Mouse (Mus musculus): Measurements from ENCODE around the gene Hlx. TPM values are rescaled to one million over a fixed set of nuclear protein-coding genes. Genes with fewer than 3 reads are reported as not detected.

The Hlx gene
- polyA plus RNA-seq, 1 experiment: 34.7 TPM

- no peak overlapping the region for H3ac ChIP-seq (ENCODE audit: control insufficient read depth, insufficient read length, low read depth)
- no peaks in the 10 kb centered on the region for H3K79me2 ChIP-seq (ENCODE audit: control insufficient read depth, insufficient read depth)
- TF ChIP-seq FOSL1 (IDR thresholded peaks at IDR 0.05; ENCODE audit: insufficient read depth, low read length, poor library complexity, severe bottlenecking) (no peak), MYOD1 (IDR thresholded peaks at IDR 0.05; ENCODE audit: control insufficient read depth, insufficient read length, low read depth) (no peak), USF1 (IDR thresholded peaks at IDR 0.05; ENCODE audit: low read depth) (no peak), CEBPB (IDR thresholded peaks at IDR 0.05; ENCODE audit: low read depth) (no peak), CTCF (IDR thresholded peaks at IDR 0.05; ENCODE audit: control insufficient read depth, insufficient read depth, insufficient read length) (no peak), MAX (IDR thresholded peaks at IDR 0.05) (no peak), MYOG (IDR thresholded peaks at IDR 0.05; ENCODE audit: control insufficient read depth, extremely low read depth, insufficient read length) (no peak)
- no peak overlapping the region for H3K4me3 ChIP-seq (ENCODE audit: insufficient read depth, poor library complexity, severe bottlenecking)
- no peaks in the 10 kb centered on the region for H3K79me3 ChIP-seq (ENCODE audit: low read depth)
- H3K27me3 ChIP-seq (ENCODE audit: control insufficient read depth, insufficient read depth, insufficient read length): no peaks in the 10 kb centered on the region
- no peaks in the 10 kb centered on the region for H3K36me3 ChIP-seq (ENCODE audit: control insufficient read depth, insufficient read depth)
These were observed 16.3 kb downstream of the Hlx start for GRCm38 (mm10) chr1:184716117-184716516.

- H3K4me3 ChIP-seq (ENCODE audit: insufficient read depth, poor library complexity, severe bottlenecking): no peak overlapping the region
- no peak overlapping the region for H3ac ChIP-seq (ENCODE audit: control insufficient read depth, insufficient read length, low read depth)
- no peaks in the 10 kb centered on the region for H3K79me2 ChIP-seq (ENCODE audit: control insufficient read depth, insufficient read depth)
- TF ChIP-seq FOSL1 (IDR thresholded peaks at IDR 0.05; ENCODE audit: insufficient read depth, low read length, poor library complexity, severe bottlenecking) (no peak), CEBPB (IDR thresholded peaks at IDR 0.05; ENCODE audit: low read depth) (no peak), MYOD1 (IDR thresholded peaks at IDR 0.05; ENCODE audit: control insufficient read depth, insufficient read length, low read depth) (no peak), MYOG (IDR thresholded peaks at IDR 0.05; ENCODE audit: control insufficient read depth, extremely low read depth, insufficient read length) (no peak), MAX (IDR thresholded peaks at IDR 0.05) (no peak), USF1 (IDR thresholded peaks at IDR 0.05; ENCODE audit: low read depth) (no peak), CTCF (IDR thresholded peaks at IDR 0.05; ENCODE audit: control insufficient read depth, insufficient read depth, insufficient read length) (no peak)
- no peaks in the 10 kb centered on the region for H3K27me3 ChIP-seq (ENCODE audit: control insufficient read depth, insufficient read depth, insufficient read length)
- H3K36me3 ChIP-seq (ENCODE audit: control insufficient read depth, insufficient read depth): no peaks in the 10 kb centered on the region
- H3K79me3 ChIP-seq (ENCODE audit: low read depth): no peaks in the 10 kb centered on the region
These were observed 16.7 kb downstream of the Hlx start for GRCm38 (mm10) chr1:184715693-184716092.

GRCm38 (mm10) chr1:184714515-184714914 is 17.9 kb downstream of the Hlx start:
- TF ChIP-seq MAX (IDR thresholded peaks at IDR 0.05) (no peak), CEBPB (IDR thresholded peaks at IDR 0.05; ENCODE audit: low read depth) (no peak), CTCF (IDR thresholded peaks at IDR 0.05; ENCODE audit: control insufficient read depth, insufficient read depth, insufficient read length) (no peak), USF1 (IDR thresholded peaks at IDR 0.05; ENCODE audit: low read depth) (no peak), MYOG (IDR thresholded peaks at IDR 0.05; ENCODE audit: control insufficient read depth, extremely low read depth, insufficient read length) (no peak), FOSL1 (IDR thresholded peaks at IDR 0.05; ENCODE audit: insufficient read depth, low read length, poor library complexity, severe bottlenecking) (no peak), MYOD1 (IDR thresholded peaks at IDR 0.05; ENCODE audit: control insufficient read depth, insufficient read length, low read depth) (no peak)
- Histone ChIP-seq H3K27me3 (ENCODE audit: control insufficient read depth, insufficient read depth, insufficient read length) (no peaks in the 10 kb centered on the region), H3K36me3 (ENCODE audit: control insufficient read depth, insufficient read depth) (no peaks in the 10 kb centered on the region), H3K79me3 (ENCODE audit: low read depth) (no peaks in the 10 kb centered on the region), H3ac (ENCODE audit: control insufficient read depth, insufficient read length, low read depth) (no peak overlapping the region), H3K4me3 (ENCODE audit: insufficient read depth, poor library complexity, severe bottlenecking) (no peak overlapping the region), H3K79me2 (ENCODE audit: control insufficient read depth, insufficient read depth) (no peaks in the 10 kb centered on the region)

- H3K27me3 ChIP-seq (ENCODE audit: control insufficient read depth, insufficient read depth, insufficient read length): no peaks in the 10 kb centered on the region
These were observed 18.7 kb downstream of the Hlx start for GRCm38 (mm10) chr1:184713716-184714115.

GRCm38 (mm10) chr1:184707532-184708248 is 24.7 kb downstream of the Hlx start:
- peak overlapping the region; percentile 39 for H3ac ChIP-seq (ENCODE audit: control insufficient read depth, insufficient read length, low read depth)
- no peak overlapping the region for H3K4me3 ChIP-seq (ENCODE audit: insufficient read depth, poor library complexity, severe bottlenecking)
- H3K79me2 ChIP-seq (ENCODE audit: control insufficient read depth, insufficient read depth): no peaks in the 10 kb centered on the region
- no peaks in the 10 kb centered on the region for H3K27me3 ChIP-seq (ENCODE audit: control insufficient read depth, insufficient read depth, insufficient read length)
- H3K36me3 ChIP-seq (ENCODE audit: control insufficient read depth, insufficient read depth): no peaks in the 10 kb centered on the region
- TF ChIP-seq MYOD1 (IDR thresholded peaks at IDR 0.05; ENCODE audit: control insufficient read depth, insufficient read length, low read depth): peak; percentile 98
- TF ChIP-seq CEBPB (IDR thresholded peaks at IDR 0.05; ENCODE audit: low read depth): no peak
- TF ChIP-seq MAX (IDR thresholded peaks at IDR 0.05): peak; percentile 18
- TF ChIP-seq FOSL1 (IDR thresholded peaks at IDR 0.05; ENCODE audit: insufficient read depth, low read length, poor library complexity, severe bottlenecking): peak; percentile 97
- H3K79me3 ChIP-seq (ENCODE audit: low read depth): no peaks in the 10 kb centered on the region

More at GRCm38 (mm10) chr1:184713716-184714115, 18.7 kb downstream of the Hlx start:
- TF ChIP-seq MYOG (IDR thresholded peaks at IDR 0.05; ENCODE audit: control insufficient read depth, extremely low read depth, insufficient read length) (no peak), MYOD1 (IDR thresholded peaks at IDR 0.05; ENCODE audit: control insufficient read depth, insufficient read length, low read depth) (peak; percentile 14)
- Histone ChIP-seq H3K79me3 (ENCODE audit: low read depth) (no peaks in the 10 kb centered on the region), H3ac (ENCODE audit: control insufficient read depth, insufficient read length, low read depth) (no peak overlapping the region), H3K79me2 (ENCODE audit: control insufficient read depth, insufficient read depth) (no peaks in the 10 kb centered on the region), H3K36me3 (ENCODE audit: control insufficient read depth, insufficient read depth) (no peaks in the 10 kb centered on the region), H3K4me3 (ENCODE audit: insufficient read depth, poor library complexity, severe bottlenecking) (no peak overlapping the region)

GRCm38 (mm10) chr1:184704901-184705300 is 27.5 kb downstream of the Hlx start:
- Histone ChIP-seq H3K79me3 (ENCODE audit: low read depth) (no peaks in the 10 kb centered on the region), H3K79me2 (ENCODE audit: control insufficient read depth, insufficient read depth) (no peaks in the 10 kb centered on the region), H3ac (ENCODE audit: control insufficient read depth, insufficient read length, low read depth) (no peak overlapping the region), H3K36me3 (ENCODE audit: control insufficient read depth, insufficient read depth) (no peaks in the 10 kb centered on the region), H3K27me3 (ENCODE audit: control insufficient read depth, insufficient read depth, insufficient read length) (no peaks in the 10 kb centered on the region), H3K4me3 (ENCODE audit: insufficient read depth, poor library complexity, severe bottlenecking) (no peak overlapping the region)
- TF ChIP-seq MYOD1 (IDR thresholded peaks at IDR 0.05; ENCODE audit: control insufficient read depth, insufficient read length, low read depth) (no peak), MYOG (IDR thresholded peaks at IDR 0.05; ENCODE audit: control insufficient read depth, extremely low read depth, insufficient read length) (no peak), CEBPB (IDR thresholded peaks at IDR 0.05; ENCODE audit: low read depth) (no peak), MAX (IDR thresholded peaks at IDR 0.05) (no peak), USF1 (IDR thresholded peaks at IDR 0.05; ENCODE audit: low read depth) (no peak)
